Mouse (Mus musculus) heart, embryonic 13.5 days (tissue): Measurements from ENCODE around the gene Tmem150a. TPM values are rescaled to one million over a fixed set of nuclear protein-coding genes. Genes with fewer than 3 reads are reported as not detected.

Source experiments
- ATAC-seq: fragments of 200-750 bp; cut with Nextera tagmentation; 2 replicates; pipeline ENCODE4 v1.8.0; 2017; ENCODE audit warnings: moderate TSS enrichment; ENCODE audit not compliant: insufficient number of reproducible peaks, low FRiP score, low TSS enrichment; ENCODE audit errors: extremely low read depth
- H3K27ac ChIP-seq: fragments of 300-500 bp; sonication (generic); replicated peaks from 2 replicates; pipeline ENCODE4 v1.5.1; 2015; ENCODE audit warnings: moderate library complexity, mild to moderate bottlenecking, inconsistent platforms
- H3K27me3 ChIP-seq: fragments of 300-500 bp; sonication (generic); replicated peaks from 2 replicates; pipeline ENCODE4 v1.6.1; 2015; ENCODE audit warnings: mild to moderate bottlenecking, inconsistent platforms
- H3K36me3 ChIP-seq: fragments of 300-500 bp; sonication (generic); 2 replicates; pipeline ENCODE4 v1.6.1; 2015; ENCODE audit warnings: mild to moderate bottlenecking, inconsistent platforms
- H3K4me1 ChIP-seq: fragments of 300-500 bp; sonication (generic); 2 replicates; pipeline ENCODE4 v1.6.1; 2015; ENCODE audit warnings: inconsistent platforms
- H3K4me2 ChIP-seq: fragments of 300-500 bp; sonication (generic); 2 replicates; pipeline ENCODE4 v1.6.1; 2015; ENCODE audit warnings: inconsistent platforms, mild to moderate bottlenecking, moderate library complexity
- H3K4me3 ChIP-seq: fragments of 300-500 bp; sonication (generic); 2 replicates; pipeline ENCODE4 v1.5.1; 2015; ENCODE audit warnings: moderate library complexity, mild to moderate bottlenecking, inconsistent platforms
- H3K9ac ChIP-seq: fragments of 300-500 bp; sonication (generic); 2 replicates; pipeline ENCODE4 v1.6.1; 2015; ENCODE audit warnings: inconsistent platforms, mild to moderate bottlenecking, moderate library complexity
- H3K9me3 ChIP-seq: fragments of 300-500 bp; sonication (generic); 2 replicates; pipeline ENCODE4 v1.6.1; 2016; ENCODE audit warnings: inconsistent platforms
- WGBS: fragments of 180-500 bp; shearing (Covaris S2); methylation state at CpG from one replicate; pipeline ENCODE4 v1.1.7; 2015; ENCODE audit warnings: mixed read lengths; 5-methylcytosine and 5-hydroxymethylcytosine counted together
- polyA plus RNA-seq: library from polyadenylated mRNA; unstranded; fragments of >200 nt; fragmentation: Nextera tagmentation; extraction: Ambion mirVana; gene quantifications from 2 replicates; pipeline ENCODE4 v1.2.1, GENCODE M21; 2015

Tmem150a gene
- polyA plus RNA-seq, 1 experiment from 2014 or later = 13.4 TPM

- H3K9me3 ChIP-seq = no peaks in the 10 kb centered on the region
- no peaks in the 10 kb centered on the region for H3K27me3 ChIP-seq
- 0 out of 2 replicates have a peak overlapping the region, but pooled peaks have one; percentile 1 for H3K4me2 ChIP-seq
- H3K4me1 ChIP-seq = peaks cover 57% of the 10 kb centered on the region
- H3K4me3 ChIP-seq = no peak overlapping the region
- H3K27ac ChIP-seq = peak overlapping the region; percentile 61
- peak overlapping the region; percentile 2; the same call in 1 of the 2 replicates for H3K9ac ChIP-seq
- peaks cover 11% of the 10 kb centered on the region for H3K36me3 ChIP-seq
- no peak for ATAC-seq
- WGBS = 46% methylated on average over 7 of the region's 7 CpGs
These were observed 19.0 kb downstream of the Tmem150a start for GRCm38 (mm10) chr6:72374206-72374605.

- Histone ChIP-seq H3K36me3 (peaks cover 7% of the 10 kb centered on the region), H3K4me1 (peaks cover 62% of the 10 kb centered on the region), H3K4me3 (no peak overlapping the region), H3K9ac (0 out of 2 replicates have a peak overlapping the region, but pooled peaks have one; percentile 37), H3K27ac (peak overlapping the region; percentile 48), H3K9me3 (no peaks in the 10 kb centered on the region), H3K4me2 (no peak overlapping the region), H3K27me3 (no peaks in the 10 kb centered on the region)
- WGBS = 62% methylated on average over 15 of the region's 15 CpGs
- ATAC-seq = no peak
These were observed 19.7 kb downstream of the Tmem150a start for GRCm38 (mm10) chr6:72374820-72375563.

GRCm38 (mm10) chr6:72378510-72379234, 23.4 kb downstream of the Tmem150a start:
- Histone ChIP-seq H3K36me3 (peaks cover 7% of the 10 kb centered on the region), H3K4me3 (peak overlapping the region; percentile 77), H3K9ac (peak overlapping the region; percentile 90), H3K4me2 (peak overlapping the region; percentile 79), H3K27ac (peak overlapping the region; percentile 91), H3K27me3 (no peaks in the 10 kb centered on the region), H3K9me3 (no peaks in the 10 kb centered on the region), H3K4me1 (peaks cover 33% of the 10 kb centered on the region)
- 84% methylated on average over 8 of the region's 8 CpGs for WGBS
- ATAC-seq = no peak

GRCm38 (mm10) chr6:72379377-72380130, 24.3 kb downstream of the Tmem150a start:
- Histone ChIP-seq H3K27ac (peak overlapping the region; percentile 91), H3K4me3 (peak overlapping the region; percentile 77), H3K36me3 (peaks cover 13% of the 10 kb centered on the region), H3K9me3 (no peaks in the 10 kb centered on the region), H3K27me3 (no peaks in the 10 kb centered on the region), H3K9ac (peak overlapping the region; percentile 90), H3K4me2 (peak overlapping the region; percentile 79), H3K4me1 (peaks cover 25% of the 10 kb centered on the region)
- ATAC-seq = no peak
- WGBS = 29% methylated on average over 7 of the region's 7 CpGs

- peaks cover 20% of the 10 kb centered on the region for H3K36me3 ChIP-seq
- peak within 1 kb of the TSS; percentile 79 for H3K4me2 ChIP-seq
- H3K27me3 ChIP-seq = no peaks in the 10 kb centered on the region
- peak within 1 kb of the TSS; percentile 77 for H3K4me3 ChIP-seq
- peak within 1 kb of the TSS; percentile 91 for H3K27ac ChIP-seq
- H3K9ac ChIP-seq = peak within 1 kb of the TSS; percentile 90
- under 1% methylated on average over 44 of the region's 49 CpGs for WGBS
- H3K9me3 ChIP-seq = no peaks in the 10 kb centered on the region
- ATAC-seq = peak; percentile 66
- peaks cover 22% of the 10 kb centered on the region for H3K4me1 ChIP-seq
These were observed 25.0 kb downstream of the Tmem150a start, which contains the start of gene Vamp5 for GRCm38 (mm10) chr6:72380131-72380770. Gene Vamp5 (minus strand): TSS chr6:72380468.

- Histone ChIP-seq H3K27me3 (no peaks in the 10 kb centered on the region), H3K4me2 (no peak overlapping the region), H3K27ac (0 out of 2 replicates have a peak overlapping the region, but pooled peaks have one; percentile 45), H3K4me1 (peaks cover 23% of the 10 kb centered on the region), H3K9ac (no peak overlapping the region), H3K9me3 (no peaks in the 10 kb centered on the region), H3K36me3 (peaks cover 30% of the 10 kb centered on the region), H3K4me3 (no peak overlapping the region)
- ATAC-seq = no peak
- WGBS = 77% methylated on average over 6 of the region's 6 CpGs
These were observed 27.2 kb downstream of the Tmem150a start for GRCm38 (mm10) chr6:72382494-72382893.

- H3K4me1 ChIP-seq = peaks cover 31% of the 10 kb centered on the region
- WGBS = 80% methylated on average over 6 of the region's 6 CpGs
- H3K27ac ChIP-seq = no peak overlapping the region
- no peaks in the 10 kb centered on the region for H3K27me3 ChIP-seq
- H3K9ac ChIP-seq = no peak overlapping the region
- no peak overlapping the region for H3K4me3 ChIP-seq
- H3K36me3 ChIP-seq = peaks cover 38% of the 10 kb centered on the region
- no peaks in the 10 kb centered on the region for H3K9me3 ChIP-seq
- H3K4me2 ChIP-seq = no peak overlapping the region
- no peak for ATAC-seq
These were observed 28.0 kb downstream of the Tmem150a start for GRCm38 (mm10) chr6:72383142-72383820.

- ATAC-seq = no peak
- Histone ChIP-seq H3K9me3 (no peaks in the 10 kb centered on the region), H3K4me2 (no peak overlapping the region), H3K36me3 (peaks cover 42% of the 10 kb centered on the region), H3K4me1 (peaks cover 32% of the 10 kb centered on the region), H3K27me3 (no peaks in the 10 kb centered on the region), H3K4me3 (no peak overlapping the region), H3K9ac (no peak overlapping the region), H3K27ac (no peak overlapping the region)
- 84% methylated on average over 7 of the region's 7 CpGs for WGBS
These were observed 28.7 kb downstream of the Tmem150a start for GRCm38 (mm10) chr6:72383952-72384351.

GRCm38 (mm10) chr6:72385258-72385657, 30.0 kb downstream of the Tmem150a start:
- Histone ChIP-seq H3K4me1 (peaks cover 29% of the 10 kb centered on the region), H3K27ac (no peak overlapping the region), H3K36me3 (peaks cover 42% of the 10 kb centered on the region), H3K4me2 (no peak overlapping the region), H3K27me3 (no peaks in the 10 kb centered on the region), H3K9me3 (no peaks in the 10 kb centered on the region), H3K4me3 (no peak overlapping the region), H3K9ac (no peak overlapping the region)
- ATAC-seq = no peak
- WGBS = 54% methylated on average over 4 of the region's 4 CpGs

- H3K4me1 ChIP-seq = peaks cover 35% of the 10 kb centered on the region
- WGBS = 78% methylated on average over 2 of the region's 2 CpGs
- H3K9ac ChIP-seq = no peak overlapping the region
- peaks cover 42% of the 10 kb centered on the region for H3K36me3 ChIP-seq
- H3K9me3 ChIP-seq = no peaks in the 10 kb centered on the region
- no peaks in the 10 kb centered on the region for H3K27me3 ChIP-seq
- no peak overlapping the region for H3K4me3 ChIP-seq
- no peak for ATAC-seq
- no peak overlapping the region for H3K4me2 ChIP-seq
- H3K27ac ChIP-seq = no peak overlapping the region
These were observed 31.3 kb downstream of the Tmem150a start for GRCm38 (mm10) chr6:72386561-72386960.
